In genomic region chr9:22879266-22879665, GRCm38 (mm10) we compare ENCODE assay signal across 26 mouse cellular contexts.
"Had no signal": no experiment of that assay in that cellular context is flagged by ENCODE, and none has a peak within 500 bp of the region (broad histone marks: within the 10 kb centered on the region; RNA-seq: fewer than 3 reads in every experiment).

No protein-coding gene starts in this region.

- H3K4me1 ChIP-seq: embryonic facial prominence, embryonic 10.5 days; embryonic facial prominence, embryonic 15.5 days; forebrain, embryonic 10.5 days; forebrain, embryonic 12.5 days had no signal

- ATAC-seq: forebrain, embryonic 13.5 days; forebrain, embryonic 14.5 days; forebrain, embryonic 15.5 days; forebrain, embryonic 16.5 days; forebrain, postnatal 0 days had no signal

- DNase-seq: cerebellum, adult 9-10 months; cerebellum, adult 9-11 months; cerebellum, postnatal 10 days; cerebellum, postnatal 14 days; cerebellum, postnatal 25 days; cerebellum, postnatal 36 days; embryo, embryonic 11 days; forebrain, postnatal 0 days; gastrocnemius, adult 2 months; gastrocnemius, postnatal 10 days; gastrocnemius, postnatal 14 days; gastrocnemius, postnatal 25 days; gastrocnemius, postnatal 36 days; heart, adult 11 months; heart, adult 18-20 months had no signal

- H3K27ac ChIP-seq: embryonic facial prominence, embryonic 10.5 days; embryonic facial prominence, embryonic 12.5 days; embryonic facial prominence, embryonic 13.5 days; embryonic facial prominence, embryonic 15.5 days; forebrain, embryonic 10.5 days; forebrain, embryonic 12.5 days; forebrain, embryonic 13.5 days; forebrain, embryonic 15.5 days; gastrocnemius, adult 2 months had no signal

- H3K9me3 ChIP-seq: embryonic facial prominence, embryonic 12.5 days; embryonic facial prominence, embryonic 13.5 days; embryonic facial prominence, embryonic 15.5 days; forebrain, embryonic 10.5 days; forebrain, embryonic 12.5 days; forebrain, embryonic 13.5 days; forebrain, embryonic 15.5 days had no signal

- H3K4me2 ChIP-seq: embryonic facial prominence, embryonic 12.5 days; embryonic facial prominence, embryonic 13.5 days; embryonic facial prominence, embryonic 15.5 days; forebrain, embryonic 12.5 days; forebrain, embryonic 13.5 days; forebrain, embryonic 15.5 days had no signal

- H3K27me3 ChIP-seq: embryonic facial prominence, embryonic 12.5 days; embryonic facial prominence, embryonic 13.5 days; embryonic facial prominence, embryonic 15.5 days; forebrain, embryonic 12.5 days; forebrain, embryonic 13.5 days; forebrain, embryonic 15.5 days had no signal

- H3K9ac ChIP-seq: embryonic facial prominence, embryonic 12.5 days; embryonic facial prominence, embryonic 13.5 days; embryonic facial prominence, embryonic 15.5 days; forebrain, embryonic 12.5 days; forebrain, embryonic 13.5 days; forebrain, embryonic 15.5 days; forebrain, postnatal 0 days had no signal

- H3K4me3 ChIP-seq: embryonic facial prominence, embryonic 10.5 days; embryonic facial prominence, embryonic 12.5 days; embryonic facial prominence, embryonic 13.5 days; embryonic facial prominence, embryonic 15.5 days; erythroblast, embryonic 14.5 days; forebrain, embryonic 10.5 days; forebrain, embryonic 12.5 days; forebrain, embryonic 13.5 days; forebrain, embryonic 15.5 days; gastrocnemius, adult 2 months had no signal

- H3K36me3 ChIP-seq: embryonic facial prominence, embryonic 10.5 days; embryonic facial prominence, embryonic 12.5 days; embryonic facial prominence, embryonic 13.5 days; embryonic facial prominence, embryonic 15.5 days; forebrain, embryonic 10.5 days; forebrain, embryonic 12.5 days; forebrain, embryonic 15.5 days had no signal
